Mouse (Mus musculus) ES-E14 (cell line): Measurements from ENCODE around the gene Elmo3.

Source experiments
- CHD2 ChIP-seq: IDR thresholded peaks from 2 replicates; pipeline ENCODE4 v1.6.1; 2014; ENCODE audit warnings: mild to moderate bottlenecking, low read depth, low read length, inconsistent platforms
- HCFC1 ChIP-seq: IDR thresholded peaks from 2 replicates; pipeline ENCODE4 v1.6.1; 2012; ENCODE audit warnings: low read length, inconsistent platforms, borderline replicate concordance; ENCODE audit not compliant: insufficient read depth

- TF ChIP-seq CHD2 (no peak), HCFC1 (no peak)
These were observed 17.8 kb downstream of the Elmo3 start for GRCm38 (mm10) chr8:105323183-105323582.
